Comparison of ENCODE assay signal across 16 mouse cellular contexts in the genomic region with DNA sequence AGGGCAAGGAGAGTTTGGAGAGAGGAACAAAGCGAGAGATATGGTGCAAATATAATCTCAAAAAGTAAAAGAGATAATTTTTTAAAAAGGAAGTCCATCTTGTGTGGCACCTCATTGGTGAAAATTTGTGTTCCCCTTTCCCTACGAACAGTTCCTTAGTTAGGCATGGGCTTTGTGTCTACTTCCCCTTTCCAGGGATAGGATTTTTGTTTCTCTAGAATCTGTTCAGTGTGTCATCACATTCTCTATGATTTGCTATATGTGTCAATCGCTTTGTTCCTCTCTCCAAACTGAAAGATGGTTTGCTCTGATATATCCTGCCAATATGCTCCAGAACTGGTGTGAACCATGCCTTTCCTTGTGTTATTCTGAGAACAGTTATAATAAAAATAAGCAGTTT.
"Had no signal": no experiment of that assay in that cellular context is flagged by ENCODE, and none has a peak within 500 bp of the region (broad histone marks: within the 10 kb centered on the region; RNA-seq: fewer than 3 reads in every experiment).

No protein-coding gene starts in this region.

- H3K9ac ChIP-seq: liver, embryonic 13.5 days; liver, embryonic 15.5 days; lung, embryonic 14.5 days; midbrain, embryonic 12.5 days; neural tube, embryonic 12.5 days; stomach, embryonic 15.5 days had no signal

- H3K4me3 ChIP-seq: liver, embryonic 13.5 days; liver, embryonic 15.5 days; midbrain, embryonic 10.5 days; midbrain, embryonic 12.5 days; neural tube, embryonic 12.5 days; stomach, embryonic 15.5 days had no signal

- ATAC-seq: midbrain, embryonic 16.5 days had no signal

- H3K9me3 ChIP-seq: liver, embryonic 13.5 days; liver, embryonic 15.5 days; midbrain, embryonic 10.5 days; midbrain, embryonic 12.5 days; neural tube, embryonic 12.5 days; stomach, embryonic 15.5 days had no signal

- H3K4me1 ChIP-seq: liver, embryonic 13.5 days; liver, embryonic 15.5 days; midbrain, embryonic 10.5 days; midbrain, embryonic 12.5 days; neural tube, embryonic 12.5 days; stomach, embryonic 15.5 days had no signal

- H3K4me2 ChIP-seq: liver, embryonic 13.5 days; liver, embryonic 15.5 days; lung, embryonic 14.5 days; midbrain, embryonic 12.5 days; neural tube, embryonic 12.5 days; stomach, embryonic 15.5 days had no signal

- H3K27me3 ChIP-seq: liver, embryonic 13.5 days; liver, embryonic 15.5 days; midbrain, embryonic 12.5 days; neural tube, embryonic 12.5 days; stomach, embryonic 15.5 days had no signal

- DNase-seq: liver, embryonic 13.5 days; lung, adult 18-20 months; lung, embryonic 14.5 days; lung, postnatal 4 days; midbrain, embryonic 14.5 days; right cerebral cortex, postnatal 14 days; thymus, adult 2 months; thymus, postnatal 25 days; thymus, postnatal 4 days had no signal

- H3K27ac ChIP-seq: liver, embryonic 13.5 days; liver, embryonic 15.5 days; midbrain, embryonic 10.5 days; midbrain, embryonic 12.5 days; neural tube, embryonic 12.5 days; stomach, embryonic 15.5 days; stomach, postnatal 0 days had no signal

- H3K36me3 ChIP-seq: liver, embryonic 13.5 days; liver, embryonic 15.5 days; midbrain, embryonic 10.5 days; midbrain, embryonic 12.5 days; neural tube, embryonic 12.5 days; stomach, embryonic 15.5 days had no signal
